Mouse (Mus musculus) gastrocnemius, adult 2 months (tissue): Measurements from ENCODE around the gene 1190002N15Rik. TPM values are rescaled to one million over a fixed set of nuclear protein-coding genes. Genes with fewer than 3 reads are reported as not detected.
A peak's percentile ranks its signal among the peaks of the same experiment; 100 is the strongest.

Experiments
- DNase-seq: peaks from one replicate; pipeline ENCODE4 v3.0.0; 2022
- H3K27ac ChIP-seq: fragments of 200-600 bp; 2 replicates; pipeline ENCODE4 v1.8.1; 2022; ENCODE audit warnings: mild to moderate bottlenecking
- H3K4me3 ChIP-seq: fragments of 200-600 bp; 2 replicates; pipeline ENCODE4 v1.8.1; 2022; ENCODE audit warnings: mild to moderate bottlenecking, moderate library complexity
- CTCF ChIP-seq: fragments of 200-600 bp; IDR thresholded peaks from 2 replicates; pipeline ENCODE4 v1.8.1; 2022; ENCODE audit warnings: antibody characterized with exemption, mild to moderate bottlenecking, moderate library complexity
- intact Hi-C: fragments of 180-260 bp; cut with DNase I; formaldehyde crosslinking; loops from one replicate; pipeline ENCODE4 v1.15.1; 2025
- total RNA-seq, 2 experiments: library from RNA; stranded (reverse); gene quantifications; 2 replicates each; pipeline ENCODE4 v1.2.3; 2021

1190002N15Rik gene
- total RNA-seq, 2 experiments from 2014 or later = 3.5 to 5.7 TPM

DNA sequence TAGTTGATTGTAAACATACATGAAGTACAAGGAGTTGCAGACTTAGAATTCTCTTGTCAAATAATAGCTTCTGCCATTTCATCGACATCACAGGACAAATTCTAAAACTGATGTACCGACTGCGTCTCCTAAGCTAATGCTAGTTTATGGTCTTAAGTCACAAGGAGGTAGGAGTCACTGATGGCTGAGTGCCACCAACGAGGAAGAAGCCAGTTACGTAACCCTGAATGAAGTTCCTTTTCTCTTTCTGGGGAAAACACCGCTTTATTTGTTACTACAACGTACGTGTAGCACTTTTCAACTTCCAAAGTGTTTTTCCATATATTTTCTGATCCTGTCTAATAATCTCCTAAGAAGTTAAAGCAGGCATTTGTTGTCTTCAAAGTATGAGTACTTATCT, 25.6 kb downstream of the 1190002N15Rik start:
- DNase-seq = peak; percentile 36
- no peak for TF ChIP-seq CTCF
- no peak overlapping the region for H3K27ac ChIP-seq
- no peak overlapping the region for H3K4me3 ChIP-seq
- intact Hi-C loops = no loop called here

DNA sequence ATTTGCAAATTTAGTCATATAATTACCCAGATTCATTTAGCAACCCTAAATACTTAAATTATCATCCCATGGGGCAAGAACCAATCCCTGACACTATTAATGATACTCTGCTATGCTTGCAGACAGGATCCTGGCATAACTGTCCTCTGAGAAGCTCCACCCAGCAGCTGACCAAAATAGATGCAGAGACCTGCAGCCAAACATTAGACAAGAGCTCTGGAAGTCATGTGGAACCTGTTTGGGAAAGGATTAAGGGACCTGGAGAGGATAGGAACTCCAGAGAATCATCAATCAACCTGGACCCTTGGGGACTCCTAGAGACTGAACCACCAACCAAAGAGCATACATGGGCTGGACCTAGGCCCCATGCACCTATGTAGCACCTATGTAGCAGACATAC, 26.7 kb downstream of the 1190002N15Rik start:
- no peak overlapping the region for H3K27ac ChIP-seq
- H3K4me3 ChIP-seq = no peak overlapping the region
- DNase-seq = no peak
- TF ChIP-seq CTCF = no peak
- intact Hi-C loops = no loop called here

DNA sequence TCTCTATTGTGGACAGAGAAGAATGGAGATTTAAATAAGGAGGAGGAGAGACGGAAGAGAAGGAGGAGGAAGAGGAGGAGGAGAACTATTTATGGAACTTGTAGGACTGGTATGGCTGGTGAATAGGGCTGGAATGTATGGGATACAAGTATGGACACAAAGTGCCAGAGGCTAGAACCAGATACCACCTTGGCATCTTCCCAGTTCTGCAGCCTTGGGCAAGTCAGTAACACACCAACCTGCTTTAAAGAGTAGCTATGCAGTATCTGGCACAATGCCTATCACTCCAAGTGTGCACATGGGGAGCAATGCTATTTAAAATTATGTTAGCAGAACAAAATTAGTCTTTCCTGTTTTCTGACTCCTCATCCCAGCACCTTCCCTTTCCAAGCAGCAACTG, 30.9 kb downstream of the 1190002N15Rik start:
- Histone ChIP-seq H3K27ac (no peak overlapping the region), H3K4me3 (no peak overlapping the region)
- intact Hi-C loops = no loop called here
- no peak for DNase-seq
- TF ChIP-seq CTCF = no peak

DNA sequence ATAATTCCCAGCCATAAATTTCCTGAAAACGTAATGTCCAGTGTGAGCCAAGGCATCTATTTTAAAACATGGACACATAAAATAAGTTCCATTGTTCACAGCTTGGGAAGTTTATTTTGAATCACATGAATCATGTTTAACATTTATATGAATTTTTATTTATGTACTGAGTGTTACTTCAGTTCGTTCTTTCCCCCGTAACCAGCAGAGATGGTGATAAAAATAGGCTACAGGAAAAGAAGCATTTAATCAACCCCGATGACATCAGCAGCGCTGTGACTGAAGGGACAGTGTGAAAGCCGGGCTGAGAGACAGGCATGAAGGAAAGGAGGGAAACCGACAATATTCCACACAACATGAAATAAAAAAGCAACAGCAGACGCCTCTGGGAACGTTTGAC, 46.4 kb downstream of the 1190002N15Rik start:
- DNase-seq = no peak
- no peak for TF ChIP-seq CTCF
- Histone ChIP-seq H3K4me3 (no peak overlapping the region), H3K27ac (no peak overlapping the region)
- intact Hi-C loops = no loop called here

DNA sequence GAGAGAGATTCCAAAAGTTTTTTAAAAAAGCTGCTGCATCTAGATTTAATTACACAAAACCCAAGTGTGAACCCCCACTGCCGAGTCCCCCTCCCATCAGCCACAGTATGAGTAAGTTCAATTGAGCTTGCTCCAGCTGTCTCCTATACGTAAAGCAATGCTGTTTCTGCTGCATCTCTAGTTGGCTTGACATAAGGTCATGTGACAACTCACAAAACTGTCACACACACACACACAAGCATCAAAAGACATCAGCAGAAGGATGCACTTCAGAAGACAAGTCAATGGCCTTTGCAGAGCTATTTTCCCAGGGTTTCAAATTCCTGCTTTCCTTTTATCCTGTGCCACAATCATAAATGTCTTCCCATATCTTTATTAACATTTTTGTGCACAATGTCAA, 49.9 kb downstream of the 1190002N15Rik start:
- no peak for TF ChIP-seq CTCF
- intact Hi-C loops = no loop called here
- H3K27ac ChIP-seq = no peak overlapping the region
- H3K4me3 ChIP-seq = no peak overlapping the region
- DNase-seq = no peak

DNA sequence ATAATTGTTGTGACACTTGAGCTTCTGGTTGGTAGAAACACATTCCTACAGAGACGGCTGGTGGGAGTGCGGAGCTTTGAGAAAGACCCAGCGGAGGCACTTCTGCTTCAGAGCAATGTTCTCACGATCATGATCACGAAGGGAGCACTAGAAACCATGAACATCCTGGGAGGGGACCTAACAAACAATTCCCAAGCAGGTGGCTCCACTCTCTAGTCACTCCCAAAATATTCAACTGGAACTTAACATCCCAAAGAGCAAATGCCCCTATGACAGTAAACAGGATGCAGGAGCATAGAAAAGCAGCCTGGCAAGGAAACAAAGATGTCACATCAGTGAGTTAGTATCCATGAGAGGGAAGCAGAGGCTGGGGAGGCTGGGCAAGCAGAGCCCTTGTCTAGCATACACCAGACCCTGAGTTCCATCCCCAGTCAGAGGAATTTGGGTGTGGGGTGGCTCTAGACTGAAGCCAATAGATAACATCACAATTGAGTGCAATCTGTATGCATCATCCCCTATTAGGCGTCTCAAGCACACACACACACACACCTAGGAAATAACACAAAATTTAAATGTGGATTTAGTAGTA, 54.5 kb downstream of the 1190002N15Rik start:
- no peak for DNase-seq
- no peak for TF ChIP-seq CTCF
- no peak overlapping the region for H3K27ac ChIP-seq
- no peak overlapping the region for H3K4me3 ChIP-seq
- intact Hi-C loops = no loop called here

DNA sequence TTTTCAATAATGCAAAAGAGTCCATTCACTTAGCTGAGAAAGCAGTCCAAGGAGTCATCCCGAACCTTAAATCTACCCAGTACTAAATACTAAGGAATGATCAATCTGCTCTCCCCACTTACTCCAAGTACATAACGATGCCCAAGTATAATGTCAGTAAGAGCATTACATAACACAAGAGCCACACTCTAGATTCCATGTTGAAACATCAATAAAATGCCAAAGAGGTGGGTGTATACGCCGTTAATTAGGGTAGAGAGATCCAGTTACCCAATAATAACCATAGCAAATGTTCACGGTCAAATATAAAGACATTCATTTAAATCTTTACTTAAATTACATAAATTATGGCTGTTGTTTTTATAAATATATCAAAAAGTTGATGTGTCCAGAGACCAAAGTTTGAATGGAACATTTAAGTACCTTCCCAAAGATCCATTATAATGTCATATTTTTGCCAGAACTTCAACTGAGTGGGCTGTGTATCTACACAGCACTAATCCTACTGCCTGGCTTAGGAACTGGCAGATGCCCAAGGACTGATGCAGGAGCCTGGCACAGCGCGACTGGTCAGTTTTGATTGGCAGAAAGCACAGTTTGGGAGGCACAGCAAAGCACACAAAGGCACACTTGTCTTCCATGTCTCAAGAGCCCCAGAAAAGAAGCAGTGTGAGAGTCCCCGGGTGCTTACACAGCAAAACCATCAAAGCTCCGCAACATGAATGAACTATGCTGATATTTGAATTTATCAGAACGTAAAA, 55.5 kb downstream of the 1190002N15Rik start:
- H3K4me3 ChIP-seq = no peak overlapping the region
- H3K27ac ChIP-seq = no peak overlapping the region
- TF ChIP-seq CTCF = no peak
- peak; percentile 50 for DNase-seq
- intact Hi-C loops = no loop called here

DNA sequence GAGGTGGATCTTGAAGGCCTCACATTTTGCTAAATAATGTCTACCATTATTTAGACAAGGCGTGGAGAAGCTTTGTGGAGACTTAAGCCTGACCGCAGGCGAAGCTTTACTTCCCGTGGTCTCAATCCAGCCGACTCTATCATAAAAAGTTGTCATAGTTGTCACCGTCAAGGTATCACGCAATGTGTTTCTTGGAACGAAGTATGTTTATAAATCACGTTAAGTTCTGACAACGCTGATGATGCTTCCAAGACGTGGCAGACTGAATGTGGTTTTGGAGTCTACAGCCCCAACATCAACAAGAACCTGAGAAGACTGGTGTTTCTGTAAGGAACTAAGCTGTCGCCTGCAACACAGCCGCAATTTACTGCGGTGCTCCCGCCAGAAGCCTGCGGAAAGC, 56.8 kb downstream of the 1190002N15Rik start:
- intact Hi-C loops = no loop called here
- TF ChIP-seq CTCF = no peak
- Histone ChIP-seq H3K27ac (no peak overlapping the region), H3K4me3 (no peak overlapping the region)
- no peak for DNase-seq

DNA sequence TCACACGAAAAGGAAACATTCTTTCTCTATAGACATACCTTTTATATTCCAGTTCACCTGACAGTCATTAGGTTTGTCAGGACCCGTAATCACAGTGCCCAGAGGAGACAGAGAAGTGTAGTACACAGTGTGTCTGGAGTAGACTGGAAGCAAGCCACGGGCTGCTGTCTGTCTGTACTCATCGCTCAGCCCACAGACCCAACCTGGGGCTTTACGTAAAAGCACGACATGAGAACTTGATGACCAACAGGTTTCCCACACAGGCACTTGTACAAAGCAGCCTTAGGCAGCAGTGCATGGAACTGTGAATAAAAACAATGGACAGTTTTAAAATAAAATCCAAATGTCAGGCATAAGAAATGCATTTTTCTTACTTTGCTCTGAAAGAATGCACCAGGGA, 58.5 kb downstream of the 1190002N15Rik start:
- no peak for DNase-seq
- intact Hi-C loops = no loop called here
- no peak overlapping the region for H3K27ac ChIP-seq
- no peak overlapping the region for H3K4me3 ChIP-seq
- no peak for TF ChIP-seq CTCF

DNA sequence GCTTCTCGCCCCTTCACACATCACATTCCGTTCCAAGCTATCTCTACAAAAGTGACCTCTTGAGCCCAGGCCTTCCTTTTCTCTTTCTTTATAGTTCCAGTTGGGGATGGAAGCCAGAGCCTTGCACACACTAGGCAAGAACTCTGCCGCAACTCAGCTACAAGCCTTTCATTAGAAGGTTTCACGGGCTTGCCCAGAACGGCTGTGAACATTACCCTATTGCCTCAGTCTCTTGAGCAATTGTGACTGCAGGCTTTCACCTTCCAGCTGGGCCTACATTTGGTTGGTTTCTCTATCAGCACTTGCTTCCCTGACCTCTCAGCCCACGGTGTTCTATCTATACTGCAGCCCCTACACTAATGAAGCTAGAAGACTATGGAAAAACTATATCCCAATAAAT, 58.9 kb downstream of the 1190002N15Rik start:
- no peak overlapping the region for H3K4me3 ChIP-seq
- no peak overlapping the region for H3K27ac ChIP-seq
- DNase-seq = no peak
- no peak for TF ChIP-seq CTCF
- intact Hi-C loops = no loop called here

DNA sequence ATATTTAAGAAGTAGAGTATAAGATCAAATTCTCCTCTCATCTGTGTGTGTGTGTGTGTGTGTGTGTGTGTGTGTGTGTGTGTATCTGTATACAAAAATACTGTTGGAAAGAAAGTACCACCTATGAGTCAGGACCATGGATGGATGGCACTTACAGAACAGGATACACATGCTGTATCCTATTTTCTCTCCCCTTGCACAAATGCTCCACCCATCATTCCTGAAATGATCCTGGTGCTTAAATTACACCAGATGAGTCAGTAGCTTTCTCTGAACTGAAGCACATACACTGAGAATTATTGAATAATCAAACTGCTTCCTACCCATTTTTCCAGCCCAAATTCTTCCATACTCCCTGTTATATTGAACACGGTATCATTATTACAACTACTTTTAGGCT, 61.9 kb downstream of the 1190002N15Rik start:
- no peak for TF ChIP-seq CTCF
- intact Hi-C loops = no loop called here
- DNase-seq = no peak
- Histone ChIP-seq H3K27ac (no peak overlapping the region), H3K4me3 (no peak overlapping the region)

DNA sequence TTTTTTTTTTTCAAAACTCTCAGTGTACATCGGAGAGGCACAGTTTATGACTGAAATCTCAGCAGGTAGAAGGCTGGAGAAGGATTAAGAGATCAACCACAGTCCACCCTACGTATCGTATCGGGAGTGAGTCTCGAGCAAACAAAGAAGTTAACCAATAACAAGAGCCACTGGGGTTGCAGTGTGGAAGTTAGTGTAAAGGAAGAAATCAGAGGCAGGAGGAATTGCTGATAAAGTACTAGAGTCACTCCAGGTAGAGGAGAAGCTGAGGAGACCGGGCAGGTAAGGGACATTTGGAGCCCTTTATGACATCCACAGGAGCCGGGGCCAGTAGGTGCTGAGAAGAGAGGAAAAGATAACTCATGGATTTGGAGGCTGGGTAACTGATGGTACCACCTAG, 64.0 kb downstream of the 1190002N15Rik start:
- intact Hi-C loops = no loop called here
- DNase-seq = no peak
- H3K27ac ChIP-seq = no peak overlapping the region
- H3K4me3 ChIP-seq = no peak overlapping the region
- TF ChIP-seq CTCF = no peak

DNA sequence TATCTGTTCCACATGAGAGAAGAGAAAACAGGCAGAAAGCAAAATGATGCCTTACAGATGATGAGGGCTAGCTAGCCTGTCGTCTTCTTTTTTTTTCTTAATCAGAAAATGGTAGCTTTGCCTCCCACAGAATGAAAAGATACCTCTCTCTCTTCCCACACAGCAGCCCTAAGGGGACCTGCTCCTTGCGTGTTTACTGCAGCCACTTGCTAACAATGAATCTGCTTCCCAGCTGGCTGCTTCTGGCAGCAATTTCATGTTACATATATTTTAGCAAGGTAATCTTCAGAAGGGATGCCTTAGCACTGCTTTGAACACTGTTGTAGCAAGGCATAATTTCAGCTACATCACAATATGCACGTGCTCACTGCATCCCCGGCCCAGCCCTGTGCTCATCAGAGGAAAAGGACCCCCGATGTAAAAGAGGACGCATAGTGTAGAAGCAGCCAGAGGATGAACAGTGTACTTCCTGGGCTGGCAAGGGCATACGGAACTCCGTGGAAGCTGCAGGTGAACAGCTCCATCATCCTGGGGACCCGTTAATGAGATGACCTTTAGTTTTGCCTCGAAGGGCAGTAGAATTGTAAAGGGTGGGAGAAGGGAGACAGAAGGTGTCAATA, 64.8 kb downstream of the 1190002N15Rik start:
- Histone ChIP-seq H3K4me3 (no peak overlapping the region), H3K27ac (no peak overlapping the region)
- intact Hi-C loops = no loop called here
- TF ChIP-seq CTCF = no peak
- DNase-seq = no peak
